Mouse (Mus musculus): ENCODE measurements around the gene Smarcd3.

DNA sequence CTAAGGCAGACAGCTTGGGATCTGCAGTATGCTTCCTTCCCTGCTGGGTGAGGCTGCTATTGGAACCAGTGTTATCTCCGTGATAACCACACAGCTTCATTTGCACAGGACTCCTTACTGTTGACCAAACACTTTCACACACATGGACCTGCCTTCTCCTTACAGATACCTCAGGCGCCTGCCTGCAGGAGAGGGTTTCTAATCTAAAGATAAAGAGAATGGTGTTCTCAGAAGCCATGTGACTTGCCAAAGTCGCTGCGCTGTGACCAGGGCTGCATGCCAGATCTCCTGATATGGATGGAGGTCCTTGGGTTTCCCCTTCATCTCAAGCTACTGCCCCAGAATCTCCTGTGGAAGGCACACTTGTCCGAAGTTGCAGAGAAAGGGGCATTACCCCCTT, 14.8 kb downstream of the Smarcd3 start:
- TF ChIP-seq POLR2A (IDR thresholded peaks at IDR 0.05; ENCODE audit: insufficient read depth, low read length) (no peak), CTCF (IDR thresholded peaks at IDR 0.05; ENCODE audit: low read depth, low read length) (no peak), EP300 (IDR thresholded peaks at IDR 0.05; ENCODE audit: insufficient read depth, low read depth, low read length) (no peak)

Data from ES-Bruce4 (cell line).